Mouse (Mus musculus) lung, postnatal 10 days (tissue): ENCODE results near the gene Copz2.

Source experiments
- DNase-seq: peaks from one replicate; pipeline ENCODE4 v3.0.0; 2021

Copz2 gene

GRCm38 (mm10) chr11:96908594-96908993, 58.9 kb downstream of the Copz2 start:
- no peak for DNase-seq

- peak; percentile 88 for DNase-seq
Measured at GRCm38 (mm10) chr11:96910003-96910402, 60.3 kb downstream of the Copz2 start.
